ENCODE assay signal across 11 mouse cellular contexts in genomic region chr2:180895321-180895720, GRCm38 (mm10). TPM values are rescaled to one million over a fixed set of nuclear protein-coding genes. Genes with fewer than 3 reads are reported as not detected.
A peak's percentile ranks its signal among the peaks of the same experiment; 100 is the strongest.
DNase-seq lines count a peak whose midpoint lies in the region; ATAC-seq lines count a peak whose summit lies in the region.
"Had no signal": no experiment of that assay in that cellular context is flagged by ENCODE, and none has a peak within 500 bp of the region (broad histone marks: within the 10 kb centered on the region; RNA-seq: fewer than 3 reads in every experiment).

No protein-coding gene starts in this region.

- H3K9ac ChIP-seq in midbrain, embryonic 13.5 days (replicated peaks), result peak overlapping the region; percentile 100
- H3K9ac ChIP-seq: embryonic facial prominence, embryonic 12.5 days; stomach, embryonic 15.5 days had no signal

- peak overlapping the region; percentile 75 for H3K4me2 ChIP-seq in midbrain, embryonic 13.5 days (replicated peaks)

- WGBS in hindbrain, embryonic 10.5 days, result 64% methylated on average over 3 of the region's 3 CpGs
- 48% methylated on average over 3 of the region's 3 CpGs for WGBS in midbrain, embryonic 13.5 days

- no peaks in the 10 kb centered on the region for H3K9me3 ChIP-seq in hindbrain, embryonic 10.5 days
- no peaks in the 10 kb centered on the region for H3K9me3 ChIP-seq in midbrain, embryonic 13.5 days
- H3K9me3 ChIP-seq: embryonic facial prominence, embryonic 12.5 days; stomach, embryonic 15.5 days had no signal

- peaks cover 17% of the 10 kb centered on the region for H3K36me3 ChIP-seq in hindbrain, embryonic 10.5 days
- peaks cover 10% of the 10 kb centered on the region for H3K36me3 ChIP-seq in midbrain, embryonic 13.5 days
- H3K36me3 ChIP-seq: embryonic facial prominence, embryonic 12.5 days; stomach, embryonic 15.5 days had no signal

- ATAC-seq in midbrain, embryonic 13.5 days, result no peak

- peaks cover 57% of the 10 kb centered on the region for H3K27me3 ChIP-seq in hindbrain, embryonic 10.5 days (ENCODE audit: insufficient read depth, poor library complexity, severe bottlenecking)
- H3K27me3 ChIP-seq in midbrain, embryonic 13.5 days, result no peaks in the 10 kb centered on the region

- H3K27ac ChIP-seq in hindbrain, embryonic 10.5 days, result peak overlapping the region; percentile 99
- H3K27ac ChIP-seq in midbrain, embryonic 13.5 days, result peak overlapping the region; percentile 100
- H3K27ac ChIP-seq: embryonic facial prominence, embryonic 12.5 days; stomach, embryonic 15.5 days had no signal

- peaks cover 69% of the 10 kb centered on the region for H3K4me1 ChIP-seq in hindbrain, embryonic 10.5 days (replicated peaks)
- peaks cover 56% of the 10 kb centered on the region for H3K4me1 ChIP-seq in midbrain, embryonic 13.5 days (replicated peaks)

- DNase-seq in brain, adult 2 months (ENCODE audit: low read depth, low spot score), result peak; percentile 52
- peak; percentile 82 for DNase-seq in cerebellum, adult 9-11 months
- no peak for DNase-seq in hindbrain, embryonic 10.5 days (ENCODE audit: low spot score)
- DNase-seq in retina, postnatal 1 day, result no peak
- DNase-seq in thymus, adult 18-20 months, result no peak
- DNase-seq in testis, postnatal 10 days (ENCODE audit: low spot score), result no peak

- H3K4me3 ChIP-seq in hindbrain, embryonic 10.5 days, result peak overlapping the region; percentile 92
- peak overlapping the region; percentile 98 for H3K4me3 ChIP-seq in midbrain, embryonic 13.5 days (replicated peaks)

RNA-seq across cellular contexts. Expression of gene Ythdf1, which starts 25.4 kb away (rescaled TPM):
- polyA plus RNA-seq in hindbrain, embryonic 10.5 days (2016; fragmentation: Nextera tagmentation; extraction: Ambion mirVana), result 62.0 and 67.1 TPM in 2 replicates
- 37.7 and 47.2 TPM in 2 replicates for polyA plus RNA-seq in midbrain, embryonic 13.5 days (2015; fragmentation: Nextera tagmentation; extraction: Ambion mirVana)

RNA-seq across cellular contexts. Expression of gene Birc7, which starts 33.5 kb away (rescaled TPM):
- polyA plus RNA-seq in hindbrain, embryonic 10.5 days (2016; fragmentation: Nextera tagmentation; extraction: Ambion mirVana), result 0.52 and 1.3 TPM in 2 replicates
- polyA plus RNA-seq in midbrain, embryonic 13.5 days (2015; fragmentation: Nextera tagmentation; extraction: Ambion mirVana), result 0.27 and 0.55 TPM in 2 replicates
- polyA plus RNA-seq: embryonic facial prominence, embryonic 12.5 days; kidney, embryonic 16.5 days; liver, embryonic 16.5 days had no signal

RNA-seq across cellular contexts. Expression of gene Nkain4, which starts 59.2 kb away (rescaled TPM):
- 79.3 and 108 TPM in 2 replicates for polyA plus RNA-seq in hindbrain, embryonic 10.5 days (2016; fragmentation: Nextera tagmentation; extraction: Ambion mirVana)
- 94.0 and 101 TPM in 2 replicates for polyA plus RNA-seq in midbrain, embryonic 13.5 days (2015; fragmentation: Nextera tagmentation; extraction: Ambion mirVana)

Comparison
In these comparisons a context has a peak if more than half of its experiments do, and no peak if none do; other contexts are left out.
1. DNase-seq: peak in brain, adult 2 months (single experiment) and cerebellum, adult 9-11 months (single experiment); none in hindbrain, embryonic 10.5 days (single experiment), retina, postnatal 1 day (single experiment), thymus, adult 18-20 months (0 of 2) and testis, postnatal 10 days (single experiment).